Mouse (Mus musculus): ENCODE measurements around the gene Cela2a. TPM values are rescaled to one million over a fixed set of nuclear protein-coding genes. Genes with fewer than 3 reads are reported as not detected.
A peak's percentile ranks its signal among the peaks of the same experiment; 100 is the strongest.

Gene Cela2a
- not detected for total RNA-seq (2021)

DNA sequence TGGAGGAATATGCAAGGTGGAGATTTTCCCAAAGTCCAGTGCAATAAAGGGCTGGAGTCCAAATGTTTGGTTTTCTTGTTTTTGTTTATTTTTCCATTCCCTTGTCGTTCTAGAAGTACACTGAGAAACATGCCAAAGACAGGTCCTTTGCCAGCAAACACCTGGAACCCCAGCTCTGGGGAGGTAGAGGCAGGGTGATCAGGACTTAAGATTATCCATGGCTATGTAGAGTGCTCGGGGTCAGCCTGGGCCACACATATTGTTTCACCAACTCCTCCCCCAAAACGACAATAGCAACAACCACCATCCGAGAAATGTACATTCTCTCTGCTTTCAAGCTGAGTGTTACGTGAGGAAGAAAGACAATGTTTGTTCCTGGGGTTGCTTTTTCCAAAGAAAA, at the start of gene Cela2a:
TSS of gene Cela2a (minus strand) at position 101 of the 400 bp plus-strand sequence.
- DNase-seq (ENCODE audit: extremely low spot score in 1 of 2, low spot score in 1 of 2) = no peak

DNA sequence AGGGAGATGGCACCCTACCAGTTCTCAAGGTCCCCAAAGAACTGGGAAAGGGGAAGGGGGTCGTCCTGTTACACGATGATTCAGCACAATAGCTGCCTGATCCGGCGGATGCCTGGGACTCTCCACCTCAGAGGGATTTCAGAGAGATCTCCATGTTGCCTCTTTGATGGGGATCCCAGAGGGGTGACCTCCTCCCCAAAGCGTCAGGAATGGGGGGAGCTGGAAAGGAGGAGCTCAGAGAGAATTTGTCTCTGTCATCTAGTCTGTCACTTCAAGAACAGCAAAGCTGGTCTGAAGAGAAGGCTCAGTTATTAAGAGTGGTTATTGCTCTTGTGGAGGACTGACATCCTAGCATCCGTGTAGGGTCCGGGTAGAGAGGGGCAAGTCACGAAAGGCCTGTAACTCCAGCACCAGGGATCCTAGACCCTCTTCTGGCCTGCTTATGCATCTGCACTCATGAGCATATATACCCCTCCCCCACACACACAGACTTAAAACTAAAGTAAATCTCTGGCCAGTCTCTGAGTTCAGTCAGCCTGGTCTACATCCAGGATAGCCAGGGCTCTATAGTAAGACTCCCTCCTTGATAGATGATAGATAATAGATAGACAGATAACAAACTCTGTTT, 49.6 kb upstream of the Cela2a start:
- DNase-seq (ENCODE audit: extremely low spot score in 1 of 2, low spot score in 1 of 2) = no peak

DNA sequence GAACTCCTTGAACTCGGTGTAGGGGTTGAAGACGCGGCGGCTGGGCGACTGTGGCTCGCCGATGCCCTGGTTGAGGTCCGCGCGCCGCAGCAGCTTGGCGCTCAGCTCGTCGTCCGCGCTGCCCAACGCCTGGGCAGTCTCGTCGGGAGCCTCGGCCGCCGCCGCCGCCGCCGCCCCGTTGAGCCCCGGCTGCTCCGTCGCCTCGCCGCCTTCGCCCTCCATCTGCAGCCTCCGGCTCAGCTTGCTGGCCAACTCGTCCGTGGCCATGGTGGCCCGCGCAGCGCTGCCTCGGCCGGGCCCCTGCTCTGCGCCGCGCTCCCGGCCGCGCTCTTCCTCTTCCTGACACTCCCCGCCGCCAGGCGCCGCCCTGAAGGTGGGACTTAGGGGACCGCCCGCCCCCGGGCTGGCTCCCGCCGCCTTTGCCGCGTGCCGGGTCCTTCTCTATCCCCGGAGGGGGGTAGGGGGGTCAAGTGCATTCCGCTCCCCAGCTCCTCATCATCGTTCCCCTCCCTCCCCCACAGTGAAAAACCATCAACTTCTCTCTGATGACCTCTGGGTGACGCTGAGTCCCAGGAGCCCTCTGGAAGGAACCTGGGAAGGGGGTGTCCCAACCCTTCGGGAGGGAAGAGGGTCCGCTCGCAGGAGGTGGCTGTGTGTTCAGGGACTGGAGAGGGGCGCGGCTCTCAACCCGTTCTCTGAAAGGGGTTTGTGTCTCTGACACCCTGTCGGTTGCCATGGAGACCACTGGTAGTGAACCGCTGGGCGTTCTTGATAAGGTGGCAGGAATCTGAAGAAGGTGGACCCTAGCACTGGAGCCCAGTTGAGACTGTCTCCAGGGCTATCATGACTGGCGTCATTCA, 48.9 kb upstream of the Cela2a start, which contains the start of gene Efhd2:
TSS of gene Efhd2 (minus strand) at position 320 of the 860 bp plus-strand sequence.
- DNase-seq (ENCODE audit: extremely low spot score in 1 of 2, low spot score in 1 of 2) = peak; percentile 65 to 67

DNA sequence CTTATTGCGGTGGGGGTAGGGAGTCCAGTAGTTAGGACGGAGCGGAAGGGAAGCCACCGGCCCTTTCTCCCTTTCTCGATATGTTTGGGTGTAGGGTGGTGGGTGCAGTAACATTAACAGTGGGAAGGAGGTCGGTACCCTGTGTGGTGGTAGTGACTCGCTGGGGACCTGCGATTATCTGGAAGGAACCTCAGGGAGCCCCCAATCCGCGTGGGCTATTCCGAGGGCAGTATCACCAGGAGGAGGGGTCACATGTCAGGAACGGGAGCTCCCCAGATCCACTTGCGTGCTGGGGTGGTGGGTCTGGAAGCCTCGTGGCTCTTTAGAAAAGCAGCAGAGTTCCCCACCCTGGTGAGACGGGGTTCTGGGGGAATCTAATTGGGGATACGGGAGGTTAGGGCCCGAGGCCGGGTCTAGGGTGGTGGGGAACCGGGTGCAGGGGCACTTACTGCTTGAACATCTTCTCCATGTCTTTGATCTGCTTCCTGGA, 48.2 kb upstream of the Cela2a start:
- DNase-seq (ENCODE audit: extremely low spot score in 1 of 2, low spot score in 1 of 2) = no peak

DNA sequence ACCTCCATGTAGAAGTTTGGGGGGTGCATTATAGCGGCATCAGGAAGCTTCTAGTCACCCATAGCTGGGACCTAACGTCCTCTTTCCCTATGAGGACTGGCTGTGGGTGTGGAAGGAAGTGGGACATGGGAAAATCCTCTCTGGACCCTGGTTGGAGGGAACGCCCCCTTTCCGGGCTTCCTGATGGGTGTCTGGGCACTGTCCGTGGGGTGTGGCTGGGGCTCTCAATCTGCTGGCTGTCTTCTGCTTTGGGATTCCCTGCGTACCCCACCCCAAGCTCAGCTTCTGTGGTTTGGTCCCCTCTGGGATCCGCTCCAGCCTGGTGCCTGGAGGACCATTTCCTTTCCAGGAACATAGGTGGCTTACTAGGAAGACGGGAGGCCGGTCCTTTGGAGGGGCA, 47.0 kb upstream of the Cela2a start:
- no peak for DNase-seq (ENCODE audit: extremely low spot score in 1 of 2, low spot score in 1 of 2)

DNA sequence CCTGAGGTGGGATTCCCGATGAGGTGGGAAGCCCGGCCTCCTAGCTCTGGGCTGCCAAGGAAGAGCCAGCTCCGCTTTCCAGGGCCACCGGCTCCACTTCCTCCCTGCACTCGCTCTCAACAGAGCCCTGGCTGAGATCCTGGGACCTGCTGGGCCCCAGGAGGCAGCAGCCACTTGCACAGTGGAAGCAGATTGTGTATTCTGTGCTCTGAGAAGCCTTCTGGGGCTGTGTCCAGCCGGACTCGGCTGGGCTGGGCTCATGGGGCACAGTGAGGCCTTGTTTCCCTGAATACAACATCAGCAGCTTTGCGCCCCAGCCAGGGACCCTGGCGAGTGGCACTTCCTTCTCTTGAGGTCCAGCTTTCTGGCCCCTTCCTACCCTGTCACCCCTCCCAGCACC, 45.9 kb upstream of the Cela2a start:
- no peak for DNase-seq (ENCODE audit: extremely low spot score in 1 of 2, low spot score in 1 of 2)

DNA sequence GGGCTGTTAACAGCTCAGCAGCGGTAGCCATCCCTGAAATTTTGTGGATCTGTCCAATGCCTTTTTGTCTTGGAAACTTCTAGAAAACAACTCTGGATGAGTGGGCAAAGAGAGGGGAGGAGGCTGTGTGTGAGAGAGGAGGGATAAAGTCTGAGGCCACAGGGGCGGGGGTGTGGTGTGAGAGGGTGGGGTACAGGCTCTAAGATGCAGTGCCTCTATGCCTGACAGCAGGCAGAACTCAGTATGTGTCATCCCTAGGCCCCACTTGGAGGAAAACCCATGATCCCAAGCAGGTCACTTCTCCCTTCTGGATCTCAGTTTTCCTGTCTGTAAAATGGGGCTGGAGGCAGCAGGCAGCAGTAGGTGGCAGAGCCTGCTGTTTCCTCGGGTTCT, 45.4 kb upstream of the Cela2a start:
- no peak for DNase-seq (ENCODE audit: extremely low spot score in 1 of 2, low spot score in 1 of 2)

DNA sequence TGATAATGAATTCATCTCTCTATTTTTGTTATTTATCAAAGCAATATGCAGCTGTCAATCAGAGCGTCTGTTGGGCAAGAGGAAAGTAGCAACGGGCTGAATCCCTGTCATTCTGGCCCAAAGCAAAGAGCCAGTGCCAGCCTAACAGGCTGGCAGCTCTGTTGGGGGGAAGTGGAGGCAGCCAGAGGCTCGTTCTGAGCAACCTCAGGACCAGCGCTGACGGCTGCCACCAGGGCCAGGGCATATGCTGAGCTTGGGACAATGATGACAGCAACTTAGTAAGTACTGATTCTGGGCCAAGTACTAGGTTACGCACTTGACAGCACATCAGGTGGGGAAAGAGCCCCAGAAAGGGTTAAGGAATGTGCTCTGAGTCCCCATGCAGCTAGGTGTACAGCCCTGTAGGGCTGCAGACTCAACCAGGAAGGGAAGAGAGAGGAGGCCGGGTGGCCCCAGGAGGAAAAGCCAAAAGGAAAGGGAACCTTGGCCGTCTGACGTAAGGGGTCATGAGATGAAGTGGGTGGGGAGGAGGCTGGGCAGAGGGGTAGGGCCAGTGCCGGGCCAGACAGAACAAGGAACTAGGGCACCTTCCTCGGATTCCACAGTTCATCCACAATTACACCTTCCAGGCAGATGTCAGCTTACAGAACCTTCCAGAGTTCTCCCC, 44.8 kb upstream of the Cela2a start:
- no peak for DNase-seq (ENCODE audit: extremely low spot score in 1 of 2, low spot score in 1 of 2)

DNA sequence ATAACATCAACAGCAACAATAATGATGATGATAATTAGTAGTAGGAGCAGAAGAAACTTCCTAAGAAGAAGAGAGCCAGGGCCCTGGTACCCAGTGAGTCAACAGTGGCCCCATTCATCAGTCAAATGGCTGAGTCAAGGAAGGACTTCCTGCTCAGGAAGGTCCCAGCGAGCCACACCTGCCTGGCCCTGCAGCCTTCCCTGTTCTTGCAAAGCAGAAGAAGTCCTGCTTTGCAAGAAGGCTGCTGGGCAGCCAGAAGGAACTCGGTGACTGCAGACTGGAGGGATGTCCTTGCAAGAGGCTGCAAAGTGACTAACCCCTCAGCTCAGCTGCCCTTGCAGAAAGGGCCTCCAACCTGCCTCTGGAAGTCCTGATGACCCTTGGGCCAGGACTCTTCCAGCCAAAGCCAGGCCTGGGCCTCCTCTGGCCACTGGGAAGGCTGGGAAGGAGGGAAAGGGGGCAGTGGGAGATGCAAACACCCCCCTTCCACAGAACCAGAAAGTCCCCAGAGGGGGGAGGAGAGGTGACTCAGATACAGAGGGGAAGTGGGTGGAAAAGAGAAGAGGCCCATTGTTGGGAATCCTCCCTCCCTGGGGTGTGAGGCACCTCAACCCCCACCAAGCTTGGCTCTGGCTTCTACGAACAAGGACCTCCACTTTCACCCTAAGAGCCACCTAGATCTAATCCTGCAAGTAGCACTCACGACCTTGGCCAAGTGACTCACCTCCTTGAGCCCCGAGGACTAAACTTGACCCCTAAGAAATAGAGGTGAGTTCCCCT, 43.7 kb upstream of the Cela2a start:
- no peak for DNase-seq (ENCODE audit: extremely low spot score in 1 of 2, low spot score in 1 of 2)

DNA sequence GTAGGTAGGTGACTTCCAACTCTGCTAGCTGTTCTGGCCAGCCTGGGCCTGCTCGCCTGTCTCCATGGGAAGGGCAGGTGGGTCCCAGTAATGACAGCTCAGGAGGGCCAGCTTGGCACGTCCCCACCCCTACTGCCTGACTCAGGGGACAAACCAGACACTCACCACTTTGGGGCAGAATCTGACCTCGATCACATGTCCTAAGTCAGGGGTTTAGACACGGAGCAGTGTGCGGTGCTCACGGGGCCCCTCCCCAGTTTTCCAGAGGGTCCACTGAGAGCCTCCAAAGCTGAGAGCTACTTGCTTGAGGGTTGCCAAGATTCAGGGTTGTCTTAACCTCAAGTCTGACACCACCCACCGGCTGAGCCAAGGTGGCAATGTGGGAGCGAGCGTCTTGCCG, 42.1 kb upstream of the Cela2a start:
- no peak for DNase-seq (ENCODE audit: extremely low spot score in 1 of 2, low spot score in 1 of 2)

DNA sequence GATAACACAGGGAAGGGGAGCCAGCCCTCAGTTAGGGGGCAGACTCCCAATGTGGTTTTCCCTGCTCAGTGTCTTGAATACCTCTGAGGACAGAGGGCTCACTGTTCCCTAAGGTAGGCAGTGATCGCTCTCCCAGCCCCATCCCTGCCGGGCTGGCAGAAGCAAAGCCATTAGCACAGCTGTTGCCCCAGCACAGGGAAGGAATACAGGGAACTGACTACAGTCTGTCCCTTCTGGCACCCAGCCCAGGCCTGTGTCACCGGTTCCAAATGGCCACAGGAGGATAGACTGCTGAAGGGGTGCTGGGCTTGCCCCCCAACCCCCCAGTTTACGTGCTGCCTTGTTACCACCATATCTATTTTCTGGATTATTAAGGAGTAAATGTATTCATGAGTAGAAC, 41.5 kb upstream of the Cela2a start:
- peak in 1 of 2 experiments; percentile 62 for DNase-seq (ENCODE audit: extremely low spot score in 1 of 2, low spot score in 1 of 2)

DNA sequence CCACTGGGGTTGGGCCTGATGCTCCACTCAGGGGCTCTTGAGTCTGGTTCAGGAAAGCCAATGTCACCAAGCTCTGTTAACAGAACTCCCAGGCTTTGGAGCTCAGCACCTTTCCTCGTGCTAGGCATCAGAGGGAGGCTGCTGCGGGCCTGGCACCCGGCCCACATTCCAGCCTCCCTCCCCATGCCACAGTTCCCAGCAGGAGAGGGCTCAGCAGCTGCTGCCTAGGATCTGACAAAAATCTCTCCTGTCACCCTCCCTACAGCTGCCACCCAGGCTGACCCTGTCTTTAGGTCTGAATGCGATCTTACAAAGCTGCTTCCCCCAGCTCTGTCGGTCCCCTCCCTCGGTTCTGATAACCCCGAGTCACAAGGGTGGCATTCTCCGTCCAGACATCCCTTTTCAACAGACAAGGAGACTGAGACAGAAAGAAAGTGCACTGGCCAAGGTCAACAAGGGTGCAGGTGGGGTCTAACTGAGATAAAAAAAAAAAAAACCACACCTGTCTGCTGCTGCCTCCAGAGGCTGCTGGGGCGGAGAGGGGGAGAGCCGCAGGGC, 41.1 kb upstream of the Cela2a start:
- DNase-seq (ENCODE audit: extremely low spot score in 1 of 2, low spot score in 1 of 2) = no peak

DNA sequence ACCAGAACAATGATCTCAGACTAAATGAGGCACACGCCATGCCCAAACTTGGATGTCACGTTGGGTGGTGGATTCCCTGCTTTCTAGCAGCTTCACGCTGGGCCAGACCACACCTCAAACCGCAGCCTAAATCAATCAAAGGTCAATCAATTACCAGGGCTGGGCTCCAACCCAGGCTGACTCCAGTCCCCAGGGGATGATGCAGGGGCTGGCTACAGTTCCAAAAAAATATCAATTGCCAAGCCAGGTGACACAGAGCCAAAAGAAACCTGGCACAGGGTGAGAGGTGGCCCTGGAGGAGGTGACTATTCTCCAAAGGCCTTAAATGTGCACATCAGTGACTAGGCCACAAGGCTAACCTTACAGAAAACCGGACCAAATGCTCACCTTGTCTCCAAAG, 39.6 kb upstream of the Cela2a start:
- DNase-seq (ENCODE audit: extremely low spot score in 1 of 2, low spot score in 1 of 2) = no peak

DNA sequence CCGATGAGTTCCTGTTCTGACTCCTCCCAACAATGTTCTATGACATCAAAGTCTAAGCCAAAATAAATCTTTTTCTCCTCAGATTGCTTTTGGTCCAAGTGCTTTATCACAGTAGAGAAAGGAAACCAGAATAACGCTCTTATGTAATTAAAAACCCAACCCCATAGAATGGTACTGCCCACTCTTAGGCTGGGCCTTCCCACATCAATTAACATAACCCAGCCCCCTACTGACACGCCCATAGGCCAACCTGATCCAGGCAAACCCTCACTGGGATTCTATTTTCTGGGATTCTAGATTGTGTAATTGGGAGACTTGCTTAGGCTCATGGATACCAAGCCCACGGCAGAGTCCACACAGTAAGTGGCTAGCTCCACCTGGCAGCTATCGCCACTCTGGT, 39.0 kb upstream of the Cela2a start:
- DNase-seq (ENCODE audit: extremely low spot score in 1 of 2, low spot score in 1 of 2) = no peak

DNA sequence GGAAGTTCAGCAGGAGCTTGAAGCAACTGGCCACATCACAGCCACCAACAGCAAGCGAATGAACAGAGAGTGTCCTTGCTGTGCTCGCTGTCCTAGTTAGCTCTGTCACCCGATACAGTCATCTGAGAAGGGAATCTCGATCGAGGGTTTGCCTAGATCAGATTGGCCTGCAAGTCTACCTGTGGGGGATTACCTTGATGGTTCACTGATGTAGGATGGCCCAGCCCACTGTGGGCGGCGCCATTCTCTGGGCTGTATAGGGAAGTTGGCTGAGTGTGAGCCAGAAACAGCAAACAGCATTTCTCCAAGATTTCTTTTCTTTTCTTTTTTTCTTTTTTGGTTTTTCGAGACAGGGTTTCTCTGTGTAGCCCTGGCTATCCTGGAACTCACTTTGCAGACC, 38.5 kb upstream of the Cela2a start:
- DNase-seq (ENCODE audit: extremely low spot score in 1 of 2, low spot score in 1 of 2) = no peak

DNA sequence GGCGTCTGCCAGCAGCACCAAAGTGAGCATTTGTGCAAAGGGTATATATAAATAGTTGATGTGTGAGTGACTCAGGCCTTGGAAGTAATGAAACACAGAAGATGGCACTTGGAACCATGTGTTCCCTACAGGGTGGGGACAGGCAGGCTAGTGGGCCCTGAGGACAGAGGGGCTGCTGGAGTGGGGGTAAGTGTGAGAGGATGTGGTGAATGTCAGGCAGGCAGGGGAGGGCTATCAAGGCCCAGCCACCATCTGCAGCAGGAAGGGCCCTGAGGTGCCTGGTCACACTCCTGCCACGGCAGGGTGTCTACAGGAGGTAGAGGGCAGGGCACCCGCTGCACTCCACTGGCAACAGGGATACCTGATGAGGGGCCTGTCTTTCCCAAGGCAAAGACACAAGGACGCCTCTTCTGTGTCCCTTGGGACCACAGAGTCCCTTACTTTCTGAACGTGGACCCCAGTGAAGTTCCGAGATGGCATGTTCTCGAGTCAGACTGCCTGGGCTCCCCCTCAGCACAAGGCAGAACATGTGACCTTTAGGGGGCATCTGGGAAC, 37.8 kb upstream of the Cela2a start:
- DNase-seq (ENCODE audit: extremely low spot score in 1 of 2, low spot score in 1 of 2) = no peak

DNA sequence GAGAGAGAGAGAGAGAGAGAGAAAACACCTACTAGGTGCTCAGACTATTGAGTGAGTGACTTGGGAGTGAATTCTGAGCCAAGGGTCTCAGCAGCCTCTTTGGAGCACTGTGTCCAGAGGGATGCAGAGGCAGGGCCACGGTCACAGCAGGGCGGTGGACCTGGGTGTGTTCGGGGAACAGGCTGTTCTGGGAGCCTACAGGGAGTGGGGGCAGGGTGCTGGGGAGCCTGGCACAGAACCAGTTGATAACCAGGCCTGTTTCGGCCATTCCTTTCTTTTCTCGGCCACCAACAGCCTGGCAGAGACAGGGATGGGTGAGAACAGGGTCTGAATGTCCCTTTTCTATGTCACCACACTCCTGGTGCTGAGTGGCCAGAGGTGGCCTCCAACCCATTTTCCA, 36.9 kb upstream of the Cela2a start:
- no peak for DNase-seq (ENCODE audit: extremely low spot score in 1 of 2, low spot score in 1 of 2)

DNA sequence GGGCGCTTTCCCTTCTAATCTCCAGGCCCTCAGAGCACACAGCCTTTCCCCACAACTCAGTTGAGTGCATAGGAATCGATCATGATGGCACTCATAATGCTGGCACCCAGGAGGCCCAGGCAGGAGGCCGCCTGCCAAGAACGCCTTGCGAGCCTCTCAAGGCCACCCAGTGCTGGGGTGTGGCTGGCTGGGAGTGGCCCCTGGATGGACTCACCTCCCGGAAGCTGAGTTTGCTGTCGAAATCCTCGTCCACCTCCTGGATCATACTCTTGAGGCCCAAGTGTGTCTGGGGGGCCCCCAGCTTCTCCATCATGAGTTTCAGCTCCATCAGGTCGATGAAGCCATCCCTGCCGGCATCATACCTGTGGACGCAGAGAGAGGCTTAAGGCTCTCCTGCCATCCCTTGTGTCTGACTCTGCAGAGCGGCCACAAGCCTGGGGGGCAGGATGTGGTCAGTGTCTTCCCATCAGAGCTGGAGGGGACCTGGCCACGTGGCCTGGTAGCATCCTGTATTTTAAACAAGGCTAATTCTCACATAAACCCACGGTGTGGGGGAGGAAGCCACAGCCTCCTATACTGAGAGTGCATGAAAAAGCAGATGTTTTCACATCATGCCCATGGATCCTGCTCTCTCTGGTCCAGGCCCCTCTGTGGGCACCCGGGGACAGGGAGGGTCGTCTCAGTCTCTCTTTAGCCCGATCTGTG, 35.8 kb upstream of the Cela2a start:
- DNase-seq (ENCODE audit: extremely low spot score in 1 of 2, low spot score in 1 of 2) = no peak

DNA sequence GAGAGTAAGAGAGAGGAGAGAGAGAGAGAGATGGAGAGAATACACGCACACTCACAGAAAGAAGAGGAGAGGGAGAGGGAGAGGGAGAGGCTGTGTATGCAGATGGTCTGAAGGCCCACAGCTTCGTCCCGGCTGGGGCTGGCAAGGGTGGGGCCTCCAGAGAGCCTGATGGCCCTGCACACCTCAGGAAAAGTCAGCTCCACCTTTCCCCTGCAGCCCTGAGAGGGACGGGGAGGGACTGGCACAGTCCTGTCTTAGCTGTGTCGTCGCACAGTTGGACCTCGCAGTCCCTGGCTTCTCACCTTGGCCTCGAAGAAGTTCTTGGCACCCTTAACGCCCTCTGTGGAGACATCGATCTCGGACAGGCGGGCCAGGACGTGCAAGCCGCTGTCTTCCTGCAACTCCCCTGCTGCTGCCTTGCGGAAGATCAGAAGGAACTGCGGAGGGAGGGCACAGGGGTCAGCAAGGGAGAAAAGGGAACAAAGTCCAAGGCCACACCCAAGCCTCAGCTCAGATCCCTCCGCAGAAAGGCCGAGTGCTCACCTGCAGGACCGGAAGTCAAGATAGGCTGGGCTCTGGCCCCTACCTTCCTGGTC, 34.4 kb upstream of the Cela2a start:
- DNase-seq (ENCODE audit: extremely low spot score in 1 of 2, low spot score in 1 of 2) = no peak

Data from layer of hippocampus, postnatal 25 days (tissue).